Mouse (Mus musculus) heart, embryonic 11.5 days (tissue): ENCODE results near the gene Magi2. TPM values are rescaled to one million over a fixed set of nuclear protein-coding genes. Genes with fewer than 3 reads are reported as not detected.

ENCODE experiments used
- ATAC-seq: fragments of 200-750 bp; cut with Nextera tagmentation; replicated peaks from 2 replicates; pipeline ENCODE4 v1.8.0; 2017; ENCODE audit warnings: moderate library complexity; ENCODE audit not compliant: insufficient number of reproducible peaks, low FRiP score, low TSS enrichment
- H3K27ac ChIP-seq: fragments of 300-500 bp; sonication (generic); 2 replicates; pipeline ENCODE4 v1.5.1; 2014; ENCODE audit warnings: mild to moderate bottlenecking, low read depth, low read length
- H3K27me3 ChIP-seq: fragments of 300-500 bp; sonication (generic); 2 replicates; pipeline ENCODE4 v1.6.1; 2014; ENCODE audit warnings: mild to moderate bottlenecking, low read length, mixed read lengths; ENCODE audit not compliant: control insufficient read depth, insufficient read depth
- H3K36me3 ChIP-seq: fragments of 300-500 bp; sonication (generic); 2 replicates; pipeline ENCODE4 v1.6.1; 2014; ENCODE audit warnings: mild to moderate bottlenecking, low read length, moderate library complexity, mixed read lengths; ENCODE audit not compliant: control insufficient read depth, insufficient read depth
- H3K4me1 ChIP-seq: fragments of 300-500 bp; sonication (generic); 2 replicates; pipeline ENCODE4 v1.6.1; 2014; ENCODE audit warnings: low read length; ENCODE audit not compliant: control insufficient read depth, insufficient read depth
- H3K4me2 ChIP-seq: fragments of 300-500 bp; sonication (generic); 2 replicates; pipeline ENCODE4 v1.6.1; 2014; ENCODE audit warnings: mild to moderate bottlenecking, moderate library complexity
- H3K4me3 ChIP-seq: fragments of 300-500 bp; sonication (generic); 2 replicates; pipeline ENCODE4 v1.5.1; 2014; ENCODE audit warnings: low read depth, low read length
- H3K9ac ChIP-seq: fragments of 300-500 bp; sonication (generic); 2 replicates; pipeline ENCODE4 v1.6.1; 2014; ENCODE audit warnings: mild to moderate bottlenecking, low read depth, low read length, moderate library complexity
- H3K9me3 ChIP-seq: fragments of 300-500 bp; sonication (generic); replicated peaks from 2 replicates; pipeline ENCODE4 v1.6.1; 2016; ENCODE audit warnings: low read length; ENCODE audit not compliant: control insufficient read depth
- WGBS: fragments of 180-500 bp; shearing (Covaris S2); extraction: QIAGEN DNeasy Blood & Tissue Kit; methylation state at CpG from one replicate; pipeline ENCODE4 v1.1.7; 2014; ENCODE audit not compliant: insufficient replicate concordance; 5-methylcytosine and 5-hydroxymethylcytosine counted together
- polyA plus RNA-seq: library from polyadenylated mRNA; unstranded; fragments of >200 nt; fragmentation: Nextera tagmentation; extraction: Ambion mirVana; gene quantifications from 2 replicates; pipeline ENCODE4 v1.2.1, GENCODE M21; 2014

The Magi2 gene
- polyA plus RNA-seq, 1 experiment from 2014 or later, result 2.5 TPM

DNA sequence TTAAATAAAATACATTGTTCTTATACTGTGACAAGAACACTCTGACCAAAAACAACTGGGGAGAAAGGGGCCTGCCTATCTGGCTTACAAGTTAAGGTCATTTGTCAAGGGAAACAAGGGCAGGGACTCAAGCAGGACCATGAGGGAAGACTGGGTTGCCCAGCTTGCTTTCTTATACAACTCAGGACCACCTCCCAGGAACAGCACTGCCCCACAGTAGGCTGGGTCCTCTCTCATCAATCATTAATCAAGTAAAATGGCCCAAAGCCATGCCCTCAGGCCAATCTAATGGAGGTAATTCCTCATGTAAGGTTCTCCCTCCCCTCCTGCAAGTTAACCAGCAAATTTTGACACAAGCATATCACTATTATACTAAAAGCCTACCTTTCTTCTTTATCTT is 1349.4 kb downstream of the Magi2 start:
- no peak overlapping the region for H3K4me2 ChIP-seq
- ATAC-seq, result no peak
- H3K9me3 ChIP-seq, result no peaks in the 10 kb centered on the region
- H3K27ac ChIP-seq, result no peak overlapping the region
- no peak overlapping the region for H3K9ac ChIP-seq
- no peaks in the 10 kb centered on the region for H3K27me3 ChIP-seq
- no peak overlapping the region for H3K4me3 ChIP-seq
- H3K36me3 ChIP-seq, result no peaks in the 10 kb centered on the region
- no peaks in the 10 kb centered on the region for H3K4me1 ChIP-seq

- Histone ChIP-seq H3K4me3 (no peak overlapping the region), H3K4me2 (no peak overlapping the region), H3K9ac (no peak overlapping the region), H3K27ac (no peak overlapping the region), H3K36me3 (no peaks in the 10 kb centered on the region), H3K4me1 (no peaks in the 10 kb centered on the region), H3K27me3 (no peaks in the 10 kb centered on the region), H3K9me3 (no peaks in the 10 kb centered on the region)
- ATAC-seq, result no peak
- WGBS, result 80% methylated on average over 3 of the region's 3 CpGs
Observed at GRCm38 (mm10) chr5:20578666-20579065, 1351.8 kb downstream of the Magi2 start.

GRCm38 (mm10) chr5:20580619-20581018 is 1353.8 kb downstream of the Magi2 start:
- ATAC-seq, result no peak
- Histone ChIP-seq H3K9ac (no peak overlapping the region), H3K4me3 (no peak overlapping the region), H3K9me3 (no peaks in the 10 kb centered on the region), H3K4me1 (no peaks in the 10 kb centered on the region), H3K36me3 (no peaks in the 10 kb centered on the region), H3K27ac (no peak overlapping the region), H3K4me2 (no peak overlapping the region), H3K27me3 (no peaks in the 10 kb centered on the region)
- WGBS, result 78% methylated on average over 4 of the region's 4 CpGs

DNA sequence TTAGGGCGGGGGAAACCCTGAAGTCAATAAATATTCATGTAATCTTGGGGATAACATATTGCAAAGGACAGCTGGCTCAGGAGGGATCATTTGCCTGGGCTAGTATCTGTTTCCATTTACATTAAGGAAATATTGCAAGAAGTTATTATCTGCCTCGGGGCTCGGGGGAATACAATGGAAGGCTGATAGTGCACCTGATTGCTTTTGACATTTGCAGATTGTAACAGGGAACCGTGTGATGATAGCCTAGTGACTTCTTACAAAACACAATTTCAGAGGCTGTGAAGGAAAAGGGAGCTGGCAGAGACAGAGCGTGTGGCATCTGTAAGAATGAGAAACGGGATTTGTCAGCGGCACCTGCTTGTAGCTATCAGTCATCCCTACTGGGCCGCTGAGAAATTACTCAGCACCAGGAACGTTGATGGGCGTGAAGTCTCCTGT is 1356.2 kb downstream of the Magi2 start:
- H3K4me2 ChIP-seq, result peak overlapping the region; percentile 22; the same call in 1 of the 2 replicates
- H3K27ac ChIP-seq, result no peak overlapping the region
- no peaks in the 10 kb centered on the region for H3K4me1 ChIP-seq
- no peak for ATAC-seq
- H3K9ac ChIP-seq, result no peak overlapping the region
- H3K9me3 ChIP-seq, result no peaks in the 10 kb centered on the region
- H3K27me3 ChIP-seq, result no peaks in the 10 kb centered on the region
- H3K36me3 ChIP-seq, result no peaks in the 10 kb centered on the region
- no peak overlapping the region for H3K4me3 ChIP-seq
- WGBS, result 26% methylated on average over 10 of the region's 10 CpGs

DNA sequence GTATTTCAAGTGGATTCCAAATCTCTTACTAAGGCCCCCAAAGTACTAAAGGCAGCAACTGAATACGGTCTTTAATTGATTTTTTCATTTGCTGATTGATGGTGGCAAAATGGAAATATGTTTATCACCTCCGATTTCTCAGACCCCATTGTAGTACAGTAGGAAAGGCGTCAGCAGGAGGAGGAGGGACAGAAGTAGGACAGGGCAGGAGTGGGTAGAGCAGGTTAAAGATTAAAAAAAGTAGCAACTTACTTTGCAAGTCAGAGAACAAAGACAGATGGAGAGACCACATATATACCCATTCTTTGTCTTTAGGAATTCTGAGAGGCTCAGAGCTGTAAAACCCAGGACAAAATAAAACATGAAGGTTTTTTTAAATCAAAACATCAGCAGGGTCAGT is 1356.8 kb downstream of the Magi2 start:
- H3K27ac ChIP-seq, result no peak overlapping the region
- H3K9me3 ChIP-seq, result no peaks in the 10 kb centered on the region
- 51% methylated on average over 3 of the region's 3 CpGs for WGBS
- no peak overlapping the region for H3K4me2 ChIP-seq
- H3K4me1 ChIP-seq, result no peaks in the 10 kb centered on the region
- no peak overlapping the region for H3K4me3 ChIP-seq
- no peak overlapping the region for H3K9ac ChIP-seq
- H3K36me3 ChIP-seq, result no peaks in the 10 kb centered on the region
- no peak for ATAC-seq
- H3K27me3 ChIP-seq, result no peaks in the 10 kb centered on the region

DNA sequence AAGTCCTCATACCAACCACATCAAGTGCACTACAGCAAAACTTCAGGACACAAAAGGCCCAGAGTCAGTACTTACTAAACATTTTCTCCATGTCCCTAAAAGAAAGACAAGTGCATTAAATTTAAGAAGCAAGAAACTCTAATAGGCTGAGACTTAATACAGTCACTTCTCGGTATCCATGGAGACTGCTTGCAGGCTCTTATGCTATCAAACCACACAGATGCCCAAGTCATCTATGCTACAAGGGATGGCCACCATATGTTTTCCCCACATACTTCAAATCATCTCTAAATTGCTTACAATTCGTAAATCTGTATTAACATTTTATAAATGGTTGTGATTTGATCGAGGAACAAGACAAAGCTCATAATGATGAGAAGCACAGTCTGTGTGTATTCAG is 1357.9 kb downstream of the Magi2 start:
- ATAC-seq, result no peak
- H3K4me2 ChIP-seq, result no peak overlapping the region
- WGBS, result 85% methylated on average over 3 of the region's 3 CpGs

DNA sequence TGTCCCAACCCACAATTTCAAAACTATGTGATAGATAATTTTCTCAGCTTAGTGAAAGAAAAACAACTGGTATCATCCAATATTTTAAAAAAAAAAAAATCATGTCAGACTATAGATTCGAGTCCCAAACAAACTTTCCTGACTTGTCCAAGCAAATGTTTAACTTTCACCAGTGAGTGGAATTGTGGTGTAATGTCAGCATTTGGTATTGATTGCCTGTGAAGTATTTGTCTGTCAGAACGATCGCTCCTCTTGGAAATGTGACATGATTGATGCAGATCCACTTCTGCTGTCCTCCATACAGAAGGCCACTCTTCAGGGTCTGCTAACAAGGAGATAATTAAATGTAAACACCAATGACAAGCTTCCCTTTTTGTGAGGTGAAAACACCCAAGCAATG is 1362.9 kb downstream of the Magi2 start:
- Histone ChIP-seq H3K36me3 (no peaks in the 10 kb centered on the region), H3K27ac (no peak overlapping the region), H3K4me1 (no peaks in the 10 kb centered on the region), H3K27me3 (no peaks in the 10 kb centered on the region), H3K4me3 (no peak overlapping the region), H3K9ac (no peak overlapping the region), H3K4me2 (no peak overlapping the region), H3K9me3 (no peaks in the 10 kb centered on the region)
- no peak for ATAC-seq
- whole genome bisulfite sequencing, result 49% methylated on average over 3 of the region's 3 CpGs

More for the DNA sequence above, 1357.9 kb downstream of the Magi2 start:
- Histone ChIP-seq H3K27me3 (no peaks in the 10 kb centered on the region), H3K4me1 (no peaks in the 10 kb centered on the region), H3K9me3 (no peaks in the 10 kb centered on the region), H3K27ac (no peak overlapping the region), H3K9ac (no peak overlapping the region), H3K4me3 (no peak overlapping the region), H3K36me3 (no peaks in the 10 kb centered on the region)

GRCm38 (mm10) chr5:20598196-20598595 is 1371.4 kb downstream of the Magi2 start:
- Histone ChIP-seq H3K9me3 (no peaks in the 10 kb centered on the region), H3K4me2 (no peak overlapping the region), H3K36me3 (no peaks in the 10 kb centered on the region), H3K27ac (no peak overlapping the region), H3K4me1 (no peaks in the 10 kb centered on the region), H3K4me3 (no peak overlapping the region), H3K27me3 (no peaks in the 10 kb centered on the region), H3K9ac (no peak overlapping the region)
- no peak for ATAC-seq
- 58% methylated on average over 3 of the region's 3 CpGs for WGBS

DNA sequence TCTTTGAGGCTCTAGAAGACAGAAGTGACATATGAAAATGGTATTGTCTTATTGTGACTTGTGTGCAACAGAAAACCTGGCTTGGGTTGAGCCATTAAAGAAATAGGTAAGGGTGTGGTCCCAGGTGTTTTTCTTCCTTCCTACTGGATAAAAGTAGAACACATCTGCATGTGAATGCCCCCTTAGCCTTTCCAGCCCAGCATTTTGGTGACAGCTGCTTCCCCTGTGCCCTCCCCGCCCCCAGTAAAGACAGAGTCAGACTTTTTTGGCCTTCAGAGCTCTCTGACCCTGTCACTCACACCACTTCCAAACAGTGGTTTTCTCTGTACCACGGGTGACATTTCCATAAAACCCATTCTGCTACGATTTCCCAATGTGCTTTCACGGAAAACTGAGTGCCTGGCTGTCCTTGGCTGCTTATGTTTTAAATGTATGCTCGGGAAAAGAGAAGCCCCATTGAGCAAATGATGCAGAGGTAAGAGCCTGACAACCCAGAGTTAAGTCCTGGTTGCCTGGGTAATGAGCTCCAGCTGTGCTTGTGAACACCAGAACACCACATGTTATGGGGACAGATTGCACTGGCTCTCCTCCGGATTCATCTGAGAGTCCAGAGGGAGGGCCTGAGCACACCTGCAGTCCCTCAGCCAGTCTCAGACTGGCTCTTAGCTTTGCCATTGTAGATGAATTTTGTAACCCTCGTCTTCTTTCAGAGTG is 1377.1 kb downstream of the Magi2 start:
- no peaks in the 10 kb centered on the region for H3K36me3 ChIP-seq
- no peaks in the 10 kb centered on the region for H3K27me3 ChIP-seq
- H3K9ac ChIP-seq, result no peak overlapping the region
- H3K4me2 ChIP-seq, result no peak overlapping the region
- H3K4me3 ChIP-seq, result no peak overlapping the region
- 47% methylated on average over 7 of the region's 7 CpGs for WGBS
- no peaks in the 10 kb centered on the region for H3K4me1 ChIP-seq
- no peak overlapping the region for H3K27ac ChIP-seq
- ATAC-seq, result no peak
- no peaks in the 10 kb centered on the region for H3K9me3 ChIP-seq
